Mouse (Mus musculus): ENCODE measurements around the gene Lmod2. TPM values are rescaled to one million over a fixed set of nuclear protein-coding genes. Genes with fewer than 3 reads are reported as not detected.

Lmod2 gene
- polyA plus RNA-seq, 1 experiment from 2014 or later: not detected

DNA sequence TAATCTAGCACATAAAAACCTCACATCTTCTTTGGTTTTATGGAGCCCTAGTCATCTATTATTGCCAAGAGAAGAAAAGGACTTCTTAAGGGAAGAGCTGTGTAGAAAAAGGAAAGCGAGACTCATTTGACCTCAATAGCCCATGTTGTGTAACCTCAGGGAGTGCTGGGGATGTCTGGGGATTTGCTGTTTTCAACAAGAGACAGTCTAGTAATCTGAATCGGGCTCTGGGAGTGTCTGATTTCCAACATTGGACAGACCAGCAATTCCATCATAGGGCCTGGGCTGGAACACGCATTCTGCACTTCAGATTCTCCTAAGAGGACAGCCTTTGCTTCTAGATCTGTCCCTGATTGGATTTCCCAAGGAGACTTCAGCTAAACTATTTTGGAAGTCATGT is 14.1 kb upstream of the Lmod2 start:
- Histone ChIP-seq H3K36me3 (replicated peaks) (no peaks in the 10 kb centered on the region), H3K4me1 (peaks cover 18% of the 10 kb centered on the region), H3K9me3 (no peaks in the 10 kb centered on the region), H3K27me3 (replicated peaks; ENCODE audit: low read depth, poor library complexity, severe bottlenecking) (no peaks in the 10 kb centered on the region), H3K27ac (replicated peaks) (no peak overlapping the region), H3K4me3 (no peak overlapping the region)
- WGBS: 77% methylated on average over 3 of the region's 3 CpGs
- DNase-seq (ENCODE audit: low spot score): no peak

DNA sequence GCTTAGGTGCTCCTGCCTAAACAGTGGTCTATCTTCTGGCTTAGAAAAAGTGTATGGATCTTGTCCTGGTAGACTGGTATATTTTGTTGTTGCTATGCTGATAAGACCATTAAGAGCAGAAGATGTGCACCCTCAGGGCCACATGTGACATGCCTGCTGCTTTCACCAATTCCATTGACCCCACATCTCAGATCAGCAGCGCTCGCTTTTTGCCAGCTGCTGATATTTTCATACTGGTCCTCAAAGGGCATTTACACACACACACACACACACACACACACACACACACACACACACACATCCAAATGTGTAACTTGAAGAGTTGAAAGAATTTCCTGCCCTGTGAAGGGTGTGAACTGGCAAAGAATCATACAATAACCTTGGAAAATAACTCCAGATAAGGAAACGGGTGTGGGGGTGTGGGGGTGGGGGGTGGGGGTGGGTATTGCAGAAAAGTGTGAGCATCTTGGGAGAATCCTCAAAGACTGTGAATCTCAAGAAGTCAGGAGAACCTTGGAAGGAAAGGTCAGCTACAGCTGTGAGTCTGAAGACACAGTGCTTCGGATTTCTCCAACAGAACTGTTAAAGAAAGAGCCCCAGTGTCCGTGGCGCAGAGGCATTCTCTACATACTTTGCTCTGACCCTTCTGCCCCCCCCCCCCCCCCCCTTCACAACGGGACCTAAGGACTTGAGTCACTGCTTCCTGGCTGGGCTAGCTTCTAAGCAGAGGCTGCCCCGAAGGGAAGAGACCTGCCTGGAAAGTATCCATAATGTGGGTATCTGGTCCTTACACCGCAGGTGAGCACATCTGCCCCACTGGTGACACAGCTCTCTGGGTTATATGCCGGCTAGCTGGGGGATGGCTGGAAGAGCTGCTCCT is 11.9 kb upstream of the Lmod2 start:
- Histone ChIP-seq H3K9me3 (no peaks in the 10 kb centered on the region), H3K4me3 (no peak overlapping the region), H3K4me1 (peaks cover 18% of the 10 kb centered on the region), H3K36me3 (replicated peaks) (no peaks in the 10 kb centered on the region), H3K27ac (replicated peaks) (peak overlapping the region; percentile 51), H3K27me3 (replicated peaks; ENCODE audit: low read depth, poor library complexity, severe bottlenecking) (no peaks in the 10 kb centered on the region)
- 37% methylated on average over 10 of the region's 10 CpGs for WGBS
- peak; percentile 43 for DNase-seq (ENCODE audit: low spot score)

DNA sequence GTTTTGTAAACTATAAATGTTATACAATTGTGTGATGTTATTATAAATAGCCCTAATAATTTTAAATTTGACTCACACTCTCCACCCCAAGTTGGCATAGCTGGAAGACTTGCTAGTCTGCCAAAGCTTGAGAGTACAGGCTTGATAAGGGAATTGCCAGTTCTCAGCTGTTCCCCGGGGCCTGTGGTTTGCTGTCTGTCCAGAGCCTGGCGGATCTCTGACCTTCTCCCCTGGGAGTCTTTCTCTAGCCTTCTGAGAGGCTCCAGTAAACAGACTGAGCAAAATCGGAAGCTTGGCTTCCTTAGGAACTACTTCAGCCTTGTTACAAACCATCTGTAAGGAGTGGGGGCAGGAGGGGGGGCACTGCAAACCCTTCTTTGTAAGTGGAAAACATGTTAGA is 10.7 kb upstream of the Lmod2 start:
- H3K4me3 ChIP-seq: no peak overlapping the region
- WGBS: 26% methylated on average over 3 of the region's 3 CpGs
- DNase-seq (ENCODE audit: low spot score): no peak
- H3K27me3 ChIP-seq (replicated peaks; ENCODE audit: low read depth, poor library complexity, severe bottlenecking): no peaks in the 10 kb centered on the region
- no peaks in the 10 kb centered on the region for H3K36me3 ChIP-seq (replicated peaks)
- H3K9me3 ChIP-seq: no peaks in the 10 kb centered on the region
- H3K27ac ChIP-seq (replicated peaks): no peak overlapping the region
- peaks cover 22% of the 10 kb centered on the region for H3K4me1 ChIP-seq

- no peak overlapping the region for H3K4me3 ChIP-seq
- H3K9me3 ChIP-seq: no peaks in the 10 kb centered on the region
- WGBS: 74% methylated on average over 5 of the region's 5 CpGs
- H3K36me3 ChIP-seq (replicated peaks): no peaks in the 10 kb centered on the region
- no peak for DNase-seq (ENCODE audit: low spot score)
- H3K27ac ChIP-seq (replicated peaks): 0 out of 2 replicates have a peak overlapping the region, but pooled peaks have one; percentile 40
- H3K27me3 ChIP-seq (replicated peaks; ENCODE audit: low read depth, poor library complexity, severe bottlenecking): no peaks in the 10 kb centered on the region
- H3K4me1 ChIP-seq: peaks cover 24% of the 10 kb centered on the region
Observed at GRCm38 (mm10) chr6:24590282-24590681, 7.3 kb upstream of the Lmod2 start.

GRCm38 (mm10) chr6:24591525-24592218 is 5.9 kb upstream of the Lmod2 start:
- peak; percentile 56 for DNase-seq (ENCODE audit: low spot score)
- H3K36me3 ChIP-seq (replicated peaks): no peaks in the 10 kb centered on the region

GRCm38 (mm10) chr6:24599179-24599578 is 1.6 kb downstream of the Lmod2 start:
- WGBS: 96% methylated on average over 6 of the region's 6 CpGs
- Histone ChIP-seq H3K27me3 (replicated peaks; ENCODE audit: low read depth, poor library complexity, severe bottlenecking) (no peaks in the 10 kb centered on the region), H3K27ac (replicated peaks) (no peak overlapping the region), H3K9me3 (no peaks in the 10 kb centered on the region), H3K4me1 (peaks cover 4% of the 10 kb centered on the region; the same call in 1 of the 2 replicates), H3K36me3 (replicated peaks) (no peaks in the 10 kb centered on the region), H3K4me3 (no peak overlapping the region)
- DNase-seq (ENCODE audit: low spot score): no peak

More at GRCm38 (mm10) chr6:24591525-24592218, 5.9 kb upstream of the Lmod2 start:
- Histone ChIP-seq H3K27ac (replicated peaks) (no peak overlapping the region), H3K27me3 (replicated peaks; ENCODE audit: low read depth, poor library complexity, severe bottlenecking) (no peaks in the 10 kb centered on the region), H3K4me3 (no peak overlapping the region), H3K9me3 (no peaks in the 10 kb centered on the region), H3K4me1 (peaks cover 14% of the 10 kb centered on the region)
- 28% methylated on average over 10 of the region's 10 CpGs for WGBS

GRCm38 (mm10) chr6:24599639-24600038 is 2.1 kb downstream of the Lmod2 start:
- 81% methylated on average over 5 of the region's 5 CpGs for WGBS
- Histone ChIP-seq H3K27me3 (replicated peaks; ENCODE audit: low read depth, poor library complexity, severe bottlenecking) (no peaks in the 10 kb centered on the region), H3K4me3 (no peak overlapping the region), H3K27ac (replicated peaks) (no peak overlapping the region), H3K36me3 (replicated peaks) (no peaks in the 10 kb centered on the region), H3K4me1 (peaks cover 4% of the 10 kb centered on the region; the same call in 1 of the 2 replicates), H3K9me3 (no peaks in the 10 kb centered on the region)
- DNase-seq (ENCODE audit: low spot score): no peak

GRCm38 (mm10) chr6:24600134-24600533 is 2.6 kb downstream of the Lmod2 start:
- no peak for DNase-seq (ENCODE audit: low spot score)
- H3K9me3 ChIP-seq: no peaks in the 10 kb centered on the region
- 89% methylated on average over 6 of the region's 6 CpGs for WGBS
- H3K4me1 ChIP-seq: peaks cover 4% of the 10 kb centered on the region; the same call in 1 of the 2 replicates
- no peak overlapping the region for H3K27ac ChIP-seq (replicated peaks)
- no peak overlapping the region for H3K4me3 ChIP-seq
- no peaks in the 10 kb centered on the region for H3K27me3 ChIP-seq (replicated peaks; ENCODE audit: low read depth, poor library complexity, severe bottlenecking)
- H3K36me3 ChIP-seq (replicated peaks): no peaks in the 10 kb centered on the region

- Histone ChIP-seq H3K27me3 (replicated peaks; ENCODE audit: low read depth, poor library complexity, severe bottlenecking) (no peaks in the 10 kb centered on the region), H3K4me1 (peaks cover 4% of the 10 kb centered on the region; the same call in 1 of the 2 replicates), H3K27ac (replicated peaks) (no peak overlapping the region), H3K9me3 (no peaks in the 10 kb centered on the region), H3K36me3 (replicated peaks) (no peaks in the 10 kb centered on the region), H3K4me3 (no peak overlapping the region)
- DNase-seq (ENCODE audit: low spot score): no peak
- 80% methylated on average over 4 of the region's 4 CpGs for WGBS
Observed at GRCm38 (mm10) chr6:24600726-24601125, 3.2 kb downstream of the Lmod2 start.

- H3K36me3 ChIP-seq (replicated peaks): no peaks in the 10 kb centered on the region
- WGBS: 50% methylated on average over 1 of the region's 1 CpGs
- H3K27ac ChIP-seq (replicated peaks): no peak overlapping the region
- H3K9me3 ChIP-seq: no peaks in the 10 kb centered on the region
- H3K27me3 ChIP-seq (replicated peaks; ENCODE audit: low read depth, poor library complexity, severe bottlenecking): no peaks in the 10 kb centered on the region
- H3K4me1 ChIP-seq: peaks cover 4% of the 10 kb centered on the region; the same call in 1 of the 2 replicates
- no peak for DNase-seq (ENCODE audit: low spot score)
- H3K4me3 ChIP-seq: no peak overlapping the region
Observed at GRCm38 (mm10) chr6:24601668-24602067, 4.1 kb downstream of the Lmod2 start.

DNA sequence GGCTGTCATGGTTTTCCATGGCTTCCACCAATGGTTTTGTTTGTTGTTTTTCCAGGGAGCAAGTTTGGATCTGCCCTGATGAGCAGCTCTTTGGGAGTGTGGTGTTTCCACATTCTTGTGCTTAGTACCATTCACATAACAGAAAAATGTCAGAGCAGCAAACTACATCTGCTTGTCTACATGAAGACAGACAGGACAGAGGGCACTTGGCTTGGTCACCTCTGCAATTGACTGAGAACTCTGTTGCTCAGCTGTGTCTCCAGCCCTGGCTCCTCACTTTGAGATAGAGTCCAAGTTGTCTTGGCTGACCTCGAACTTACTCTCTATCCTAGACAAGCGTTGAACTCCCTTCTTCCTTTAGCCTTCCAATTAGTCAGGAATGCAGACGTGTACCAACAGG is 4.8 kb downstream of the Lmod2 start:
- DNase-seq (ENCODE audit: low spot score): no peak
- Histone ChIP-seq H3K4me1 (peaks cover 4% of the 10 kb centered on the region; the same call in 1 of the 2 replicates), H3K4me3 (no peak overlapping the region), H3K36me3 (replicated peaks) (no peaks in the 10 kb centered on the region), H3K27me3 (replicated peaks; ENCODE audit: low read depth, poor library complexity, severe bottlenecking) (no peaks in the 10 kb centered on the region), H3K9me3 (no peaks in the 10 kb centered on the region), H3K27ac (replicated peaks) (no peak overlapping the region)
- WGBS: 73% methylated on average over 3 of the region's 3 CpGs

GRCm38 (mm10) chr6:24602993-24603392 is 5.4 kb downstream of the Lmod2 start:
- WGBS: 93% methylated on average over 5 of the region's 5 CpGs
- no peak for DNase-seq (ENCODE audit: low spot score)
- no peak overlapping the region for H3K27ac ChIP-seq (replicated peaks)

More at GRCm38 (mm10) chr6:24602993-24603392, 5.4 kb downstream of the Lmod2 start:
- Histone ChIP-seq H3K36me3 (replicated peaks) (no peaks in the 10 kb centered on the region), H3K4me3 (no peak overlapping the region), H3K9me3 (no peaks in the 10 kb centered on the region), H3K27me3 (replicated peaks; ENCODE audit: low read depth, poor library complexity, severe bottlenecking) (no peaks in the 10 kb centered on the region), H3K4me1 (no peaks in the 10 kb centered on the region)
